Mouse (Mus musculus): Measurements from ENCODE around the gene Dlgap3.

Dlgap3 gene

DNA sequence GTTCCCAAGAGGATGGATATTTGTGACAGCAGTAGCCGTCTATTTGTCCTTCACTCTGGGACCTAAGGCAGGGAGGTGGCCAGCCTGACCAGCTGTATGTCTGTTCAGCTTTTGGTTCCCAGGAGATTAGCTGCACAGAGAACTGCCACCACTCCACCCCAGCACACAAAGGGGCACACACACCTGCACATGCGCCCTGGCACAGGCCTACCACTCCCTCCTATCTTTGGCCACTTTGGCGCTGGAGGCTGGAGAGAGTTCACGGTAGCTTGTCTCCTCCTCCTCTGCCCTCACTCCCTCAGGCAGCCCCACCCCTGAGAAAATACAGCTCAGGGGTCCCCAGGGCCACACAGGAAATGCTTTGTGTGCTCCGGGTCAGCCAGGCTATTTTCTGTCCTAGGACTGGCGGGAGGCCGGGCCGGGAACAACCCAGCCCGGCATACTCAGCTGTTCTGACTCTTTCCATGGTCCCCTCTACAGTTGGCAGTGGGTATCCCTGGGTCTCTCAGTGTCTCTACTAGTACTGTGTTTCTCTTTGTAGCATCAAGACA, 109.5 kb downstream of the Dlgap3 start:
- DNase-seq: peak; percentile 59 to 60

DNA sequence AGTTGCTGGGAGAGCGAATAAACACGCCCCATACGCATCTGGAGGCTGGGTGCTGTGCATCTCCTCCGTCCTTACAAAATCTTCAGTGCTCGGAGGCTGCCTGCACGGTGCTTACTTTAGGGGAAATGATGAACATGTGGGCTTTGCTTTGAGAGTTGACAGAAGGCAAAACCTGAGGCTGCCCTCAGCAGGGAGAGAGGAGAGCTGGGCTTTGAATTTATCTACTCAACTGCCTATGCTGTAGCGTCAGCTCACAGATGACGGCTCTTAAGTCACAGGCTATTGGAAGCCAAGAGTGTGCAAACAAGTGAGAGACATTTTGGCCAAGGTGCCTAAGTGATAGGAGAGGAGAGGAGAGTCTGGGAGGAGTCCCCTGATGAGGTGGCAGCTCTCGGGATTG, 110.2 kb downstream of the Dlgap3 start:
- no peak for DNase-seq

All from kidney, postnatal 36 days (tissue).